Mouse (Mus musculus): Measurements from ENCODE around the gene Syne2.

Gene Syne2

GRCm38 (mm10) chr12:75866419-75867373 is 48.8 kb downstream of the Syne2 start:
- no peak for DNase-seq (ENCODE audit: low read depth, low spot score)

DNA sequence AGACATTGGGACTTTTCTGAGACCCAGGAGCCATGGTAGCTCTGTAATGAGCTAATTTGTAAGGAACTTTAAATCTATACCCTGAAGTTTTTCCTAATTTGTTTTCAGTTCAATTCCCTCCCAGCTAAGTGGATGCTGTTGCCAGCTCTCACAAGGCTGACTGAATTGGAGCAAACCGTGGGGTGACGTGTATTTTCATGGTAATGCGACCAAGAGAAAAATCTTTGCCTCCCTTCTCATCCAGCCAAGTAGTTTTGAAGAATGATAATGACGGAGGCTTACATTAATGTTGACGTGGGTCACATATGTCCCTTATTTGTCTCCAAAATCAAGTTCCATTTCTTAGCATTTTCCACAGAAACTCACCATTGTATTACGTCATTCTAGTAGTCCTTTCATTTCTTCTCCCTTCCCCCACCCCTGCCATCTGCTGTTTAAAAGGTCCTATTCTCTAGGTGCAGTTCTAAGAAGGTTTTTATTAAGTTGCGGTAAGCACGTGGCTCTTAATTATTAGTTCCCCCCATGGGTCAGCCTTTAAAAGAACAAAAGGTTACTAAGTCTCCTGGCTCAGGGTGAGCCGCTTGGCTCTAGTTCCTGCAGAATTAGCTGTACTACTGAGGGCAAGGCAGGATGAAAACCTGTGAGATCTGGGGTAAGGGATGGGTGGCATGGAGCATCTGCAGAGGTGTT is 55.8 kb downstream of the Syne2 start:
- DNase-seq (ENCODE audit: low read depth, low spot score): peak; percentile 20

DNA sequence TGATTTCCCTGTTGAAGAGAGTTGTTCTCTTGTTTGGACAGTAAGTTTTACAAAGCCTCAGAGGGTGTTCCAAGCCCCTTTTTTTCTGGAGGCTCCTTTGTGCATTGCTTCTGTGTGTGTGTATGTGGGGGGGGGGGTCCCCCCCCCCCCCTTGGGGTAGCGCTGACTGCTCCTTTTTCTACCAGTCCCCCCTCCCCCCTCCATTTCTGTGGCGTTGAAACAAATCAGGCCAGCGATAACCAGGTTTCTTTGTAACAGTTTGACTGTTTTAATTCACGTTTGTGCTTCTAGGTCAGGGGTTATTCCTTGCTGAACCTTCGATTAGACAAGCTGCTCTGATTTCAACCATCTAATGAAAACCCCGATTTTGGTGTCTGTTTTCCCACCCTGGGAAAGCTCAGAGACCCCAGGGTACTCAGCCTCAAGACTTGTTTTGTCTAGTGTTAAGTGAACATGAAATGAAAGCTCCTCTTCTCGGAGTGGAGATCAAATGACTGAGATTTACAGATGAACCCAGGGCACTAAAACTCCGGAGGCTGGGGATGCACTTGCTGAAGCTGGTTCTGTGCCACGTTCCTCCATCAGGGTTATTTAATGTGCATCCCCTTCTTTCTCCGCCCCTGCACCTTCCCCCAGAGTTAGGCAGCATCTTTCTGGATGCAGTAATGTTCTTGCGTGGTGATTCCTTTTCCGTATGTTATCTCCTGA is 56.5 kb downstream of the Syne2 start:
- DNase-seq (ENCODE audit: low read depth, low spot score): no peak

- no peak for DNase-seq (ENCODE audit: low read depth, low spot score)
Observed at GRCm38 (mm10) chr12:75879636-75880317, 61.8 kb downstream of the Syne2 start.

- DNase-seq (ENCODE audit: low read depth, low spot score): no peak
Observed at GRCm38 (mm10) chr12:75881554-75881953, 63.6 kb downstream of the Syne2 start.

DNA sequence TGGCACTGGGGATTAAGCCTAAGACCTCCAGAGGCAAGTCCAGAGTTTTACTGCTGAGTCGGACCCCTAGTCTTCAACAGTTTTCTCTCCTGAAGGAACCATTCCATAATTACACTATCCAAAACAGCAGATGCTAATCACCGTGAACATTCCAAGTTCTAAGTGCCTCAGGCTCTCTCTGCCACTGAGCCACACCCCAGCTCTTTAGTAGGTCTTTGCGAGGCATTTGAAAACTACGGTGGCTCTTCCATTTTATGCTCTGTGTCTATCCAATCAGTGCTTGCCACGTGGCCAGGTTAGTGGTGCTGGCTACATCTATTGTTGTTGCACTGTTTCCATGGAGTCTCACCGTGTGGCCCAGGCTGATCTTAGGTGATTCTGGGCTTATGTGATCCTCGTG is 68.2 kb downstream of the Syne2 start:
- DNase-seq (ENCODE audit: low read depth, low spot score): no peak

GRCm38 (mm10) chr12:75886946-75887345 is 69.0 kb downstream of the Syne2 start:
- DNase-seq (ENCODE audit: low read depth, low spot score): no peak

GRCm38 (mm10) chr12:75888721-75889120 is 70.8 kb downstream of the Syne2 start:
- no peak for DNase-seq (ENCODE audit: low read depth, low spot score)

GRCm38 (mm10) chr12:75891206-75891605 is 73.3 kb downstream of the Syne2 start:
- DNase-seq (ENCODE audit: low read depth, low spot score): no peak

GRCm38 (mm10) chr12:75893392-75893791 is 75.5 kb downstream of the Syne2 start:
- DNase-seq (ENCODE audit: low read depth, low spot score): no peak

- DNase-seq (ENCODE audit: low read depth, low spot score): peak; percentile 70
Observed at GRCm38 (mm10) chr12:75894316-75894997, 76.5 kb downstream of the Syne2 start.

DNA sequence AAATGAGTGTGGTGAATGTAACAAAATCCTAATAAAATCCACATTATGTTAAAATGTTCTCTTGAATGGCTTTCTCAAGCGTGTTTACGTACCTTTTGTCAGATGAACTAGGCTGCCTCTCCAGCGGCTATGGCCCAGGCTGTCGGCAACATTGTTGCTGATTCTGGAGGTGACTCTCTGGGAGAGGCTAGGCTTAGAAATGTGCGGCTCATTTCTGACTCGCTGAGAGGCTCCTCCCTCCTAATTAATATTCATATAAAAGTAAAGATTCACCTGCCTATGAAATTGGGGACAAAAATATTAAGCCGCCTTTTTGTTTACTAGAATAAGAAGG is 77.0 kb downstream of the Syne2 start:
- DNase-seq (ENCODE audit: low read depth, low spot score): no peak

- no peak for DNase-seq (ENCODE audit: low read depth, low spot score)
Observed at GRCm38 (mm10) chr12:75897793-75898192, 79.9 kb downstream of the Syne2 start.

GRCm38 (mm10) chr12:75901721-75902120 is 83.8 kb downstream of the Syne2 start:
- DNase-seq (ENCODE audit: low read depth, low spot score): no peak

GRCm38 (mm10) chr12:75904068-75904467 is 86.1 kb downstream of the Syne2 start:
- no peak for DNase-seq (ENCODE audit: low read depth, low spot score)

GRCm38 (mm10) chr12:75905304-75905703 is 87.4 kb downstream of the Syne2 start:
- DNase-seq (ENCODE audit: low read depth, low spot score): no peak

DNA sequence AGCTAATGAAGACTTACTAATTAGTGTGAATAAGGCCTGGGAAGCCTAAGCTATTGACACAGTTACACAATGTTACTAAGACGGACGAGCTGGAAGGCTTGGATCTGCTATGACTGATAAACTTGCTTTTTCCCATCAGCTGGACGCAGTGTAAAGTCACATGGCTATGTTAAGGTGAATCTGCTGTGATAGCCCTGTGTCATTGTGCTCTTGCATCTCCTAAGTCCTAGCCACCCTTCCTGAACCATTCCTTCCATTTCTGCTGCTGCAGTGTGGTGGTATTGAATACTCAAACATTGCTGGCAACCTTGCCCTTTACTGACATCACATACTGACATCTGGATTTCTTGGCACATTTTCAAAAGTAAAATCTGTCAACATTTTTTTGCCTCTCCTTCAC is 90.5 kb downstream of the Syne2 start:
- DNase-seq (ENCODE audit: low read depth, low spot score): no peak

DNA sequence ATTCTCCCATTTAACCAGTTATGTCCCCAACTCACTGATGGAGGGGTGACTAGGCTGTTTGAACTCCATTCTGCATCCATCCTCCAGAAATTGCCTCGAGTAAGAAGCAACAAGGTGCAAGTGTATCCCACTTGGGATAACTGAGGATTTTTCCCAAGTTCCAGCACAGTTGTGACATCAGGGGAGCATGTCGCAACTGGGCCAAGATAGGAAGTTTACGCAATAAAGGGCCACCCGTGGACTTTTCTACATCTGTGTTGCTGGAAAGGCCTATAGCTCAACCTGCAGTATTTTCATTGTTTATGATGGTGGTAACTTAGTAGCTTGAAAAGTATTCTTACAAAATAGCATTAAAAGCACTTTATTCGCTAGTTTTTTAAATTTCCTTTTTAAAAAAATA is 97.8 kb downstream of the Syne2 start:
- no peak for DNase-seq (ENCODE audit: low read depth, low spot score)

DNA sequence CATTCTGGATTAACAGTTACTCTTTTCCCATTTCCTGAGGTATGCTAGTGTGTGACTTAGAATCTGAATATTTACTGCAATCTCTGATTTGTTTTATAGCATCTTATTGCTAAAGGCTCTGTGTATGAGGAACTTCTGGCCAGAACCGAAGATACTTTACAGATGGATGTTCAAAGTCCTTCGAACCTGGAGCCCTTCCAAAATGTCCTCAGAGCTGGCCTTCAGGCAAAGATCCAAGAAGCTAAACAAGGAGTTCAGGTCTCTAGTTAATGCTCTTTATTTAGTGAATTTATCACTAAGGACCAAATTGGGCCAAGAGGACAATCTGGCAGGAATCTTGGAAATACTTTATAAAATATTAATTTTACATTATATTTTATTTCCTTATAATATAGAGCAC is 100.5 kb downstream of the Syne2 start:
- DNase-seq (ENCODE audit: low read depth, low spot score): no peak

- DNase-seq (ENCODE audit: low read depth, low spot score): peak; percentile 81
Observed at GRCm38 (mm10) chr12:75918914-75919313, 101.0 kb downstream of the Syne2 start.

DNA sequence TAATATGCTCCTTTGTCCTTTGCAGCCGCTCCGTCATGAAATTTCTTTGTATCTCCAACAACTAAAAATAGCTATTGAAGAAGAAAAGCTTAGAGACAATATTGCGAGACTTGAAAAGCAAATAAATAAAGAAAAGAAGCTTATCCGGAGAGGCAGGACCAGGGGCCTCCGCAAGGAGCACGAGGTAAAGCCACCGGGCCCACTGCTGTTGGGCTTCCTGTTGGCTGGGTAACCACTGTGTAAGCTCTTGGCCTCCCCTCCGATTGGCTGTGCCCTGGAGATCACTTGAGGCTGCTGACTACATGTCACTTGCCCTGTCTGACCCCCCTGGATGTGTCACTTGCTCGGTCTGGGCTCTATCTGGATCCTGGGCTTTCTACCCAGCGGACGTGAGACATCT is 105.0 kb downstream of the Syne2 start:
- peak; percentile 12 for DNase-seq (ENCODE audit: low read depth, low spot score)
